Mouse (Mus musculus) forebrain, embryonic 16.5 days (tissue): ENCODE results near the gene Wdr95. TPM values are rescaled to one million over a fixed set of nuclear protein-coding genes. Genes with fewer than 3 reads are reported as not detected.

Experiments
- ATAC-seq: fragments of 200-750 bp; cut with Nextera tagmentation; 2 replicates; pipeline ENCODE4 v1.8.0; 2017; ENCODE audit warnings: mild to moderate bottlenecking, moderate library complexity
- H3K27ac ChIP-seq: fragments of 300-500 bp; sonication (generic); 2 replicates; pipeline ENCODE4 v1.5.1; 2014; ENCODE audit warnings: low read length, control low read depth
- H3K27me3 ChIP-seq: fragments of 300-500 bp; sonication (generic); replicated peaks from 2 replicates; pipeline ENCODE4 v1.6.1; 2014; ENCODE audit warnings: low read length; ENCODE audit not compliant: control insufficient read depth, insufficient read depth
- H3K36me3 ChIP-seq: fragments of 300-500 bp; sonication (generic); 2 replicates; pipeline ENCODE4 v1.6.1; 2014; ENCODE audit not compliant: control insufficient read depth, insufficient read depth
- H3K4me1 ChIP-seq: fragments of 300-500 bp; sonication (generic); replicated peaks from 2 replicates; pipeline ENCODE4 v1.6.1; 2014; ENCODE audit warnings: low read length; ENCODE audit not compliant: control insufficient read depth, insufficient read depth
- H3K4me2 ChIP-seq: fragments of 300-500 bp; sonication (generic); 2 replicates; pipeline ENCODE4 v1.6.1; 2014; ENCODE audit warnings: mild to moderate bottlenecking, low read length, control low read depth
- H3K4me3 ChIP-seq: fragments of 300-500 bp; sonication (generic); replicated peaks from 2 replicates; pipeline ENCODE4 v1.5.1; 2014; ENCODE audit warnings: mild to moderate bottlenecking, low read length, control low read depth
- H3K9ac ChIP-seq: fragments of 300-500 bp; sonication (generic); replicated peaks from 2 replicates; pipeline ENCODE4 v1.6.1; 2014; ENCODE audit warnings: low read depth, low read length, control low read depth
- H3K9me3 ChIP-seq: fragments of 300-500 bp; sonication (generic); 2 replicates; pipeline ENCODE4 v1.6.1; 2016; ENCODE audit warnings: low read length; ENCODE audit not compliant: control insufficient read depth
- WGBS: fragments of 180-500 bp; shearing (Covaris S2); extraction: QIAGEN DNeasy Blood & Tissue Kit; methylation state at CpG from one replicate; pipeline ENCODE4 v1.1.7; 2014; 5-methylcytosine and 5-hydroxymethylcytosine counted together
- polyA plus RNA-seq: library from polyadenylated mRNA; unstranded; fragments of >200 nt; fragmentation: Nextera tagmentation; extraction: Ambion mirVana; gene quantifications from 2 replicates; pipeline ENCODE4 v1.2.1, GENCODE M21; 2015

Gene Wdr95
- polyA plus RNA-seq, 1 experiment from 2014 or later: 0.14 TPM

DNA sequence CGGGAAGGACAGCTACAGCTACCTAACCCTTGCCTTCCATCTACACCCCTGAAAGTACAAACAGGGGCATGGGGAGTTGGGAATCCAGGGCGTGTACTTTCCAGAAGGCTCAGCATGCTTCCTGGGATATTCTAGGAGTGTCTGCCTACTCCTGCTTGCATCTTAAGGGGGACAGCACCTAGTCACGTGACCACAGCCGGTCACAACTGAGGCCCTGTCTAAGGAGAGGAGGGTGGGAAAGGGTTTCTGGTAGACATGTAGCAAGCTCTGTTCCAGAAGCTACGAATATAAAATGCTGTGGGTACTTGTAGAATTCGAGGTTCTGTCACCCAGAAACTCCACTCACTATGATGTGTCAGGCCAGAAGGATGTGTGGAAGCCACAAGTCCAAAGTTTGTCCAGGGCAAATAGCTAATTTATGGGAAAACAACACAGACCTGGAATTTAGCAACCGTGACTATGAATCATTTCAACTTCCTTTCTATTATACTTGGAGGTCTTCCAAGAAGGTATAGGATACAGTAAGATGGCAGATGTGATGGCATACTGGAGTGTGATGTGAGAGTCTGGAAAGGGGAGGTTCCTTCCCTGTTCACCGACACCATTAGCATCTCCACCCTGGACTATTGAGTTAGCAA is 78.7 kb downstream of the Wdr95 start:
- Histone ChIP-seq H3K27me3 (no peaks in the 10 kb centered on the region), H3K9ac (no peak overlapping the region), H3K9me3 (no peaks in the 10 kb centered on the region), H3K4me3 (no peak overlapping the region), H3K36me3 (no peaks in the 10 kb centered on the region), H3K4me1 (0 out of 2 replicates have a peak, but pooled peaks cover 2% of the 10 kb centered on the region), H3K27ac (no peak overlapping the region), H3K4me2 (no peak overlapping the region)
- no peak for ATAC-seq
- 84% methylated on average over 8 of the region's 8 CpGs for WGBS

DNA sequence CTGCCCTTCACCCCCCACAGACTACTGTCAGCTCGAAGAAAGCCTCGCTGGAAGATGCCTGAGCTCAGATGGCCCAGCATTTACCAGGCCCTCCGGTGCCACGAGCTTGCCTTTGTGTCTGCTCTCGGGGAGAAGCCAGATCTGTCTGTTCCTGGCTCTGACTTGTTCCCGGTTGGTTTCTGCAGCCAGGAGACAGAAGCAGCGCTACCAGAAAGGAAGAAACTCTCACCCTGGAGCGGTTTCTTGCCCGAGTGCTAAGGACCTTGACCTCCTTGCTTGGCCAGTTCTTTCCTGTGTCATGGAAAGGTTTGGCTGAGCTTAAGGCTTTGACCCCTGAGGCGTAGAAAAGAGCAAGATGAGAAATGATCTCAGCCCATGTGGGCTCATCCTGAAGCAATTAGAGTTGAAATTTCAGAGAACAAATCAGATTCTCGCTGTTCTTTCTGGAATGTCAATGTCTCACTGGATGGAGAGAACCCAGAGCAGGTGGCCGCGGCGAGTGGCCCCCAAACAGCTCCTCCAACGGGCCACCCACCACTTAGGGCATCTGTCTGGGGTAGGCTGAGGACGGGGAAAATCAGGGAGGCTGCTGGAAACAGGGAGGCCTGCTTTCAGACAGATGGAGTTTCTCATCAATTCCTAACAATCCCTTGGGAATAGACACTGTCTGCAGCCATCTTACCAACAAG is 83.1 kb downstream of the Wdr95 start:
- Histone ChIP-seq H3K9ac (no peak overlapping the region), H3K27me3 (no peaks in the 10 kb centered on the region), H3K4me2 (no peak overlapping the region), H3K36me3 (peaks cover 4% of the 10 kb centered on the region), H3K4me3 (no peak overlapping the region), H3K27ac (peak overlapping the region; percentile 17; the same call in 1 of the 2 replicates), H3K4me1 (0 out of 2 replicates have a peak, but pooled peaks cover 2% of the 10 kb centered on the region), H3K9me3 (no peaks in the 10 kb centered on the region)
- 0 out of 2 replicates have a peak, but pooled peaks have one; percentile 27 for ATAC-seq
- WGBS: 63% methylated on average over 16 of the region's 16 CpGs

DNA sequence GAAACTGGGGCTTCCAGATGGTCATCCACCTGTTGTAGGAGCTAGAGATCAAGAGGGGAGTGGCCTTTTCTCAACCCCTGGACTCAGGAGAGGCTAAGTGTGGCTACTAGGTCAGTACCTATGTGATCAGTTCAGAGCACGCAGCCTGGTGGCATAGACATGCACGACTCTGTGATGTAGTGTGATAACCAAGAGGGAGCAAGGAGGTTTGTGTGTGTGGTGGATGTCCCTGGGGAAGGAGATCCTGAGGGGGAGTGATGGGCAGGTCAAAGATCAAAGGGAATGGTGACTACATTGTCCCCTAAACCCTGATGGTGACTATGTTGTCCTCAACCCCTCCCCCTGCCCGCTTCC is 83.7 kb downstream of the Wdr95 start:
- Histone ChIP-seq H3K4me2 (no peak overlapping the region), H3K4me1 (0 out of 2 replicates have a peak, but pooled peaks cover 2% of the 10 kb centered on the region), H3K27me3 (no peaks in the 10 kb centered on the region), H3K9me3 (no peaks in the 10 kb centered on the region), H3K27ac (no peak overlapping the region), H3K36me3 (peaks cover 4% of the 10 kb centered on the region), H3K9ac (no peak overlapping the region), H3K4me3 (no peak overlapping the region)
- ATAC-seq: no peak
- WGBS: 89% methylated on average over 3 of the region's 3 CpGs

DNA sequence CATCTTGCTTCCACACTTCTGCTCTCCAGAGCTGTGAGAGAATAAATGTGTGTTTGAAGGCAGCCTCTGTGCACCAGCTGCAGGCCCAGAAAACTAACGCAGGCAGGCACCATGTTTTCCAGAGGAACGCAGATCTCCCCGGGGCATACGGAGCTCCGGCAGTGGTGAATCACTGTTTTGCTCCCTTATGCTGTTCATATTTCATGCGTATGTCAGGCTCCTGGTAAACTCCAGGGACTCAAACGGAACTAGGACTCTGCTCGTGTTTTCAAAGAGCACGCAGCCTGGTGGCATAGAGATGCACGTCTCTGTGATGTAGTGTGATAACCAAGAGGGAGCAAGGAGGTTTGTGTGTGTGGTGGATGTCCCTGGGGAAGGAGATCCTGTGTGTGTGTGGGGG is 84.3 kb downstream of the Wdr95 start:
- 77% methylated on average over 10 of the region's 10 CpGs for WGBS
- H3K27ac ChIP-seq: no peak overlapping the region
- H3K36me3 ChIP-seq: peaks cover 5% of the 10 kb centered on the region
- no peak overlapping the region for H3K9ac ChIP-seq
- no peaks in the 10 kb centered on the region for H3K27me3 ChIP-seq
- H3K4me3 ChIP-seq: no peak overlapping the region
- ATAC-seq: no peak
- no peaks in the 10 kb centered on the region for H3K9me3 ChIP-seq
- no peak overlapping the region for H3K4me2 ChIP-seq
- H3K4me1 ChIP-seq: 0 out of 2 replicates have a peak, but pooled peaks cover 2% of the 10 kb centered on the region

DNA sequence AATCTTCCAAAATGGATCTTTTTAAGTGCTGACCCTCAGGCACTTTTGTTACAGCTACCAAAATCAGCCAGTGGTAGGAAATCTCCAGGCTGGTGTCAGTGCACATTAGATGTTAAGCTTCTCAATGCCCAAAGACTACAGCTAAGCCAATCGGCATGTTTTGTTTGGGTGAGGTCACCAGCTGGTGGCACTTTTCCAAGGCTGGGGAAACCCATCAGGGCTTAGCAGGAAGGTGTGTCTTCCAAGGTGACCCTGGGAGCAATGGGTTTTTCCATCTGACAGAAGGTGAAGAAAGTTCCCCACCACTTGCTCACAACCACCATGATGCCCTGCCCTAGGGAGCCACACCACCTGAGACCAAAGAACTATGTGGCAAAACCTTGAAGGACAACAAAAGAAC is 87.7 kb downstream of the Wdr95 start:
- peaks cover 34% of the 10 kb centered on the region for H3K36me3 ChIP-seq
- H3K9ac ChIP-seq: no peak overlapping the region
- WGBS: 67% methylated on average over 1 of the region's 1 CpGs
- 0 out of 2 replicates have a peak, but pooled peaks cover 2% of the 10 kb centered on the region for H3K4me1 ChIP-seq
- no peak overlapping the region for H3K4me2 ChIP-seq
- no peak overlapping the region for H3K27ac ChIP-seq
- H3K9me3 ChIP-seq: no peaks in the 10 kb centered on the region
- no peaks in the 10 kb centered on the region for H3K27me3 ChIP-seq
- ATAC-seq: no peak
- no peak overlapping the region for H3K4me3 ChIP-seq

DNA sequence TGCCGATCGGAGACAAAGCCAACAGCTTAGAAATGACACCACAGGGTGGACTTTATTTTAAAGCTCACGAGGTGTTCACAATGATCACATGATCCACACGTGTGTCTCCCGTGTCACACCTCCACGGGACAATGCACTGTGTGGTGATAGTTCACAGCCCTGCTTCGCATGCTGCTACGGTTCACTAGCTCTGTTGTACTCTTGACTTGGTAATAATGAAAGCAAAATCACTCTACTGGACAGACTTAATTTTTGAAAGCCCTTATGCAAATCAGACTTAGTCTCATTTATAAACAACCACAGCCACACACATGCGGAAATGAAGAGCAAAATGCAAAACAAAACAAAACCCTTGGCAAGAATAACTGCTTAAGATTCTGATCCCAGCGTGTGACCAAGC is 88.3 kb downstream of the Wdr95 start:
- no peak overlapping the region for H3K4me2 ChIP-seq
- 0 out of 2 replicates have a peak, but pooled peaks cover 2% of the 10 kb centered on the region for H3K4me1 ChIP-seq
- 53% methylated on average over 10 of the region's 10 CpGs for WGBS
- H3K9me3 ChIP-seq: no peaks in the 10 kb centered on the region
- peak; percentile 43; the same call in 1 of the 2 replicates for ATAC-seq
- peaks cover 37% of the 10 kb centered on the region for H3K36me3 ChIP-seq
- no peaks in the 10 kb centered on the region for H3K27me3 ChIP-seq
- no peak overlapping the region for H3K9ac ChIP-seq
- no peak overlapping the region for H3K4me3 ChIP-seq
- H3K27ac ChIP-seq: no peak overlapping the region

DNA sequence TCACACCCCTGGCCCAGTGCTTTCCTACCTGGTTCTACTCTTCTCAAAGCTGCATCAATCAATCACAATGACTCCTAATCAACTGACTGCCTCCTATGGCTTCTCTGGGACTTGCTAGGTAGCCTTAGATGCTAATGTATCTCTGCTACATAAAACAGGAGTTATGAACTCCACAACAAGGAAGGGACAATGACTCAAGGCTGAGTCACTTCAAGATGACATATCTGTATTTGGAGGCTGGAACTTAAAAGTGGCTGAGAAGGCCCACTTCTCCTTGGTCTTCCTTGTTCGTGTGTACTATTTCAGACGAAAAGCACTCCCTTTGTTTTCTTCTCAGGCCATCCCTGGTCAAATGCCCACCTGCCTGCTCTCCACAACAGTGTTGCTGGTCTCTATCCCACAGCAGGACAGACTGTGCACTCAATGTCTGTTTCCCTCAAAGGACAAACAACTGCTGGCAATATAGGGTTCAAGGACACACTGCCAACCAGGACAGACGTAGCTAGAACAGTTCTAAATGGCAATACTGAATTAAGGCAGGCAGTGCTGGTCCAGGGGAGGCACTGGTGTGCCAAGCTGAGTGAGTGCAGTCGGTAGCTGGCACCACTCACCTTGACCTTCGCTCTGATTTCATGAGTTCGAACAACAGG is 89.4 kb downstream of the Wdr95 start:
- H3K9ac ChIP-seq: no peak overlapping the region
- no peak overlapping the region for H3K4me2 ChIP-seq
- WGBS: 94% methylated on average over 6 of the region's 6 CpGs
- no peak overlapping the region for H3K4me3 ChIP-seq
- no peak overlapping the region for H3K27ac ChIP-seq
- H3K4me1 ChIP-seq: no peaks in the 10 kb centered on the region
- no peaks in the 10 kb centered on the region for H3K27me3 ChIP-seq
- H3K9me3 ChIP-seq: no peaks in the 10 kb centered on the region
- ATAC-seq: no peak
- H3K36me3 ChIP-seq: peaks cover 38% of the 10 kb centered on the region

DNA sequence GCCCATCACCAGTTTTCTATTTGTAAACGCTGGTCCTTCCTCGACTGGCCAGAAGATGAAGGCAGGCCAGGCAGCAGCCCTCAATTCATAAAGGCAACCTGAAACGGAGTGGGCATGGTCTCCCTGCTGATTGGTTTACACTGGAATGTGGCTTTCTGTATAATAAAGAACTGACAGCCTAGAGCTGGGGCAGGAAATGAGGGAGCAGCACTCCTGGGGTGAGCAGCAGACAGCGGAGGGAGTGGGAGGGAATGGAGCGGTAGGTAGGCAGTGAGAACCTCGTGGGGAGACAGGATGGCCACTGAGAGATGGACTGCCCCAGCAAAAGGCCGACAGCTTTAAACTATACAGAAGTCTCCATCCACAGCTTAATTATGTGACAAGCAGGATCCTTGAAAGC is 93.7 kb downstream of the Wdr95 start:
- H3K9ac ChIP-seq: no peak overlapping the region
- H3K27ac ChIP-seq: no peak overlapping the region
- no peaks in the 10 kb centered on the region for H3K9me3 ChIP-seq
- H3K27me3 ChIP-seq: no peaks in the 10 kb centered on the region
- H3K4me3 ChIP-seq: no peak overlapping the region
- peaks cover 66% of the 10 kb centered on the region for H3K36me3 ChIP-seq
- no peak overlapping the region for H3K4me2 ChIP-seq
- 68% methylated on average over 7 of the region's 7 CpGs for WGBS
- no peak for ATAC-seq
- no peaks in the 10 kb centered on the region for H3K4me1 ChIP-seq

DNA sequence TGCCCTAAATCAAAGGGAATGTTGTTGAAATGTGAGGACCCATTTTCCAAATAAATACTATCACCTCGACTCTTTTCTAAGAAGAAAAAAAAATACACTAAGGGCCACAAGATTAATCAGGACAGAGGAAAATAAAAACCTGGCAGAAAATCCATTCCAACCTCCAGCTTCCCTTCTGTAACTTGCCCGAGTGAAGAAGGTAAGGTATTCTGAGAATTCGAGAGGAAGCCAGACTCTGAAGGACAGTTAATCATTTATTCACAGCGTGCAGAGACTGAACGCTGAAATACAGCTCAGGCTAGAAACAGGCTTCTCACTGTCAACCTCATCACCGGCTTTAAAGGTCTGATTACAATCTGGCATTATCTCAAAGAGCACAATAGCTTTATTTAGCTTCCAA is 94.2 kb downstream of the Wdr95 start:
- peaks cover 70% of the 10 kb centered on the region for H3K36me3 ChIP-seq
- no peak for ATAC-seq
- WGBS: 84% methylated on average over 6 of the region's 6 CpGs
- no peaks in the 10 kb centered on the region for H3K27me3 ChIP-seq
- no peak overlapping the region for H3K9ac ChIP-seq
- H3K27ac ChIP-seq: no peak overlapping the region
- no peak overlapping the region for H3K4me3 ChIP-seq
- no peaks in the 10 kb centered on the region for H3K4me1 ChIP-seq
- no peaks in the 10 kb centered on the region for H3K9me3 ChIP-seq
- H3K4me2 ChIP-seq: no peak overlapping the region
